In the genomic region with DNA sequence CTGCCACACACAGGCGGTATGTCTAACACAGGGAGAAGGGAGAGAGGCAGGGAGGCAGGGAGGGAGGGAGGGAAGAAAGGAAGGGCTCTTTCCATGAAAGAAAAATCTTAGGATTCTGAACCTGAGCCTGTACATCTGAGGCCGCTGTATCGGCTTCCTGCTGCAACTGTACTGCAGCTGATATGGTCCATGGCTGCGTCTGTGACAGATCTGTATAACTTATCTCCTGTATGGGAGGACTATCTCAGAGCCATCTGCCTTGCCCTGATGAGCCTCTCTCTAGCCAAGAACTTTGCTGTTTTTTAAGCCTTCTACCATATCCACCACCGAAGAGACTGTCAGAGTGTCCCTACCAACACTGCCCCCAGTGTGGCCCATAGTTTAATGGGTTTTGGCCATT, we compare ENCODE assay signal across 18 mouse cellular contexts. TPM values are rescaled to one million over a fixed set of nuclear protein-coding genes. Genes with fewer than 3 reads are reported as not detected.
DNase-seq lines count a peak whose midpoint lies in the region; ATAC-seq lines count a peak whose summit lies in the region.
"Had no signal": no experiment of that assay in that cellular context is flagged by ENCODE, and none has a peak within 500 bp of the region (broad histone marks: within the 10 kb centered on the region; RNA-seq: fewer than 3 reads in every experiment).

No protein-coding gene starts in this region.

- peaks cover 9% of the 10 kb centered on the region; the same call in 1 of the 2 replicates for H3K36me3 ChIP-seq in liver, embryonic 11.5 days (ENCODE audit: control insufficient read depth, insufficient read depth, low read length)
- H3K36me3 ChIP-seq in liver, embryonic 15.5 days (replicated peaks) = peaks cover 41% of the 10 kb centered on the region

- WGBS in liver, embryonic 11.5 days = 65% methylated on average over 5 of the region's 5 CpGs
- 31% methylated on average over 5 of the region's 5 CpGs for WGBS in liver, embryonic 15.5 days (ENCODE audit: insufficient replicate concordance)

- no peak overlapping the region for H3K4me3 ChIP-seq in liver, embryonic 11.5 days (ENCODE audit: low read depth, low read length)
- H3K4me3 ChIP-seq in liver, embryonic 15.5 days (replicated peaks) = no peak overlapping the region
- H3K4me3 ChIP-seq: embryonic facial prominence, embryonic 13.5 days; forebrain, embryonic 10.5 days; heart, embryonic 13.5 days; hindbrain, embryonic 13.5 days had no signal

- peak overlapping the region; percentile 6; the same call in 1 of the 2 replicates for H3K4me2 ChIP-seq in liver, embryonic 11.5 days
- peak overlapping the region; percentile 47 for H3K4me2 ChIP-seq in liver, embryonic 15.5 days
- H3K4me2 ChIP-seq: embryonic facial prominence, embryonic 13.5 days; heart, embryonic 13.5 days; hindbrain, embryonic 13.5 days had no signal

- DNase-seq in liver, embryonic 11.5 days (ENCODE audit: low spot score) = no peak
- no peak for DNase-seq in heart, postnatal 14 days
- no peak for DNase-seq in left cerebral cortex, postnatal 25 days (ENCODE audit: low spot score in 2 of 2)
- no peak for DNase-seq in kidney, adult 18-20 months
- DNase-seq: adrenal gland, postnatal 10 days; cerebellum, adult 11-12 months; cerebellum, adult 9-10 months; cerebellum, postnatal 25 days; gastrocnemius, postnatal 36 days; heart, postnatal 4 days had no signal

- peak; percentile 75 for ATAC-seq in erythroblast, adult 5-6 weeks (replicated peaks; ENCODE audit: low FRiP score, poor library complexity, severe bottlenecking)
- peak; percentile 95 for ATAC-seq in liver, embryonic 11.5 days (replicated peaks; ENCODE audit: low FRiP score)
- peak; percentile 96 for ATAC-seq in liver, embryonic 15.5 days (ENCODE audit: insufficient read depth)
- peak; percentile 90 for ATAC-seq in megakaryocyte-erythroid progenitor cell, adult 5-6 weeks (replicated peaks; ENCODE audit: low FRiP score, low TSS enrichment, poor library complexity, severe bottlenecking)
- ATAC-seq: forebrain, embryonic 14.5 days had no signal

- no peak overlapping the region for H3K9ac ChIP-seq in liver, embryonic 11.5 days (ENCODE audit: low read depth, low read length)
- 0 out of 2 replicates have a peak overlapping the region, but pooled peaks have one; percentile 22 for H3K9ac ChIP-seq in liver, embryonic 15.5 days
- H3K9ac ChIP-seq: embryonic facial prominence, embryonic 13.5 days; heart, embryonic 13.5 days; hindbrain, embryonic 13.5 days had no signal

- no peak overlapping the region for H3K27ac ChIP-seq in liver, embryonic 11.5 days (ENCODE audit: low read depth, low read length)
- H3K27ac ChIP-seq in liver, embryonic 15.5 days (replicated peaks) = peak overlapping the region; percentile 70
- H3K27ac ChIP-seq: embryonic facial prominence, embryonic 13.5 days; forebrain, embryonic 10.5 days; heart, embryonic 13.5 days; hindbrain, embryonic 13.5 days had no signal

- peaks cover 9% of the 10 kb centered on the region for H3K4me1 ChIP-seq in liver, embryonic 11.5 days (replicated peaks; ENCODE audit: control insufficient read depth, insufficient read depth, low read length)
- peaks cover 25% of the 10 kb centered on the region for H3K4me1 ChIP-seq in liver, embryonic 15.5 days (replicated peaks)
- H3K4me1 ChIP-seq: embryonic facial prominence, embryonic 13.5 days; forebrain, embryonic 10.5 days; heart, embryonic 13.5 days; hindbrain, embryonic 13.5 days had no signal

- H3K27me3 ChIP-seq in liver, embryonic 11.5 days (replicated peaks; ENCODE audit: control insufficient read depth, insufficient read depth, low read length) = no peaks in the 10 kb centered on the region
- no peaks in the 10 kb centered on the region for H3K27me3 ChIP-seq in liver, embryonic 15.5 days
- H3K27me3 ChIP-seq: embryonic facial prominence, embryonic 13.5 days; heart, embryonic 13.5 days; hindbrain, embryonic 13.5 days had no signal

- intact Hi-C loops in heart, postnatal 14 days (cut with DNase I) = no loop called here
- intact Hi-C loops in left cerebral cortex, postnatal 25 days (cut with DNase I) = no loop called here

- no peaks in the 10 kb centered on the region for H3K9me3 ChIP-seq in liver, embryonic 11.5 days (ENCODE audit: control insufficient read depth, low read length)
- H3K9me3 ChIP-seq in liver, embryonic 15.5 days (replicated peaks) = no peaks in the 10 kb centered on the region
- H3K9me3 ChIP-seq: embryonic facial prominence, embryonic 13.5 days; forebrain, embryonic 10.5 days; heart, embryonic 13.5 days; hindbrain, embryonic 13.5 days had no signal

RNA-seq across cellular contexts. Expression of gene Ubp1, which starts 14.9 kb away (rescaled TPM):
- total RNA-seq in erythroblast, adult 5-6 weeks (2015; ENCODE audit: low replicate concordance) = 227 and 253 TPM in 2 replicates
- 245 and 285 TPM in 2 replicates for total RNA-seq in erythroblast, adult 5-6 weeks (2017; ENCODE audit: low replicate concordance)
- 57.4 and 58.5 TPM in 2 replicates for polyA plus RNA-seq in liver, embryonic 11.5 days (2014; fragmentation: Nextera tagmentation; extraction: Ambion mirVana)
- 49.8 and 51.8 TPM in 2 replicates for polyA plus RNA-seq in liver, embryonic 15.5 days (2015; fragmentation: Nextera tagmentation; extraction: Ambion mirVana)
- total RNA-seq in megakaryocyte-erythroid progenitor cell, adult 5-6 weeks (2014; fragmentation: Nextera tagmentation) = 85.8 and 94.0 TPM in 2 replicates
- 76.9 and 86.7 TPM in 2 replicates for total RNA-seq in megakaryocyte-erythroid progenitor cell, adult 5-6 weeks (2017)
- 10 to 100 TPM; 28.8 to 32.0 TPM for total RNA-seq in heart, postnatal 14 days (2021)
- 10 to 100 TPM; 64.5 to 72.5 TPM for total RNA-seq in left cerebral cortex, postnatal 25 days (2021)
